In genomic region chr7:14446534-14446933, GRCm38 (mm10) we compare ENCODE assay signal across 35 mouse cellular contexts. TPM values are rescaled to one million over a fixed set of nuclear protein-coding genes. Genes with fewer than 3 reads are reported as not detected.
"Had no signal": no experiment of that assay in that cellular context is flagged by ENCODE, and none has a peak within 500 bp of the region (broad histone marks: within the 10 kb centered on the region; RNA-seq: fewer than 3 reads in every experiment).

Gene Sult2a8, minus strand, starts transcription at chr7:14446769.

- H3K36me3 ChIP-seq: embryonic facial prominence, embryonic 10.5 days; embryonic facial prominence, embryonic 12.5 days; embryonic facial prominence, embryonic 13.5 days; embryonic facial prominence, embryonic 15.5 days; forebrain, embryonic 10.5 days; forebrain, embryonic 12.5 days; forebrain, embryonic 15.5 days had no signal

- H3K4me2 ChIP-seq: embryonic facial prominence, embryonic 12.5 days; embryonic facial prominence, embryonic 13.5 days; embryonic facial prominence, embryonic 15.5 days; forebrain, embryonic 12.5 days; forebrain, embryonic 13.5 days; forebrain, embryonic 15.5 days had no signal

- H3K9ac ChIP-seq: embryonic facial prominence, embryonic 12.5 days; embryonic facial prominence, embryonic 13.5 days; embryonic facial prominence, embryonic 15.5 days; forebrain, embryonic 12.5 days; forebrain, embryonic 13.5 days; forebrain, embryonic 15.5 days; forebrain, postnatal 0 days had no signal

- DNase-seq: cerebellum, adult 9-11 months; cerebellum, postnatal 10 days; cerebellum, postnatal 14 days; cerebellum, postnatal 25 days; cerebellum, postnatal 36 days; embryo, embryonic 11 days; forebrain, postnatal 0 days; gastrocnemius, adult 2 months; gastrocnemius, postnatal 10 days; gastrocnemius, postnatal 14 days; gastrocnemius, postnatal 25 days; gastrocnemius, postnatal 36 days; heart, adult 11 months; heart, adult 18-20 months; heart, adult 2 months had no signal

- ATAC-seq: forebrain, embryonic 13.5 days; forebrain, embryonic 14.5 days; forebrain, embryonic 15.5 days; forebrain, embryonic 16.5 days; forebrain, postnatal 0 days had no signal

- H3K4me1 ChIP-seq: embryonic facial prominence, embryonic 10.5 days; embryonic facial prominence, embryonic 12.5 days; embryonic facial prominence, embryonic 13.5 days; embryonic facial prominence, embryonic 15.5 days; forebrain, embryonic 10.5 days; forebrain, embryonic 12.5 days; forebrain, embryonic 13.5 days; forebrain, embryonic 15.5 days had no signal

- H3K27me3 ChIP-seq: embryonic facial prominence, embryonic 12.5 days; embryonic facial prominence, embryonic 13.5 days; embryonic facial prominence, embryonic 15.5 days; forebrain, embryonic 12.5 days; forebrain, embryonic 13.5 days; forebrain, embryonic 15.5 days had no signal

- H3K27ac ChIP-seq: embryonic facial prominence, embryonic 10.5 days; embryonic facial prominence, embryonic 12.5 days; embryonic facial prominence, embryonic 13.5 days; embryonic facial prominence, embryonic 15.5 days; forebrain, embryonic 10.5 days; forebrain, embryonic 12.5 days; forebrain, embryonic 13.5 days; forebrain, embryonic 15.5 days; gastrocnemius, adult 2 months; heart, adult 2 months had no signal

- H3K4me3 ChIP-seq: embryonic facial prominence, embryonic 10.5 days; embryonic facial prominence, embryonic 12.5 days; embryonic facial prominence, embryonic 13.5 days; embryonic facial prominence, embryonic 15.5 days; erythroblast, embryonic 14.5 days; forebrain, embryonic 10.5 days; forebrain, embryonic 12.5 days; forebrain, embryonic 13.5 days; forebrain, embryonic 15.5 days; gastrocnemius, adult 2 months; heart, adult 2 months had no signal

RNA-seq across cellular contexts. Expression of gene Sult2a8, which starts in this region (rescaled TPM):
- total RNA-seq: common myeloid progenitor, adult 5-6 weeks; forebrain, postnatal 0 days; gastrocnemius, adult 2 months; gastrocnemius, postnatal 10 days; gastrocnemius, postnatal 14 days; gastrocnemius, postnatal 25 days; gastrocnemius, postnatal 36 days; granulocyte monocyte progenitor cell, adult 5-6 weeks; heart, adult 18-20 months; heart, adult 2 months; heart, adult 8-10 months had no signal
- polyA plus RNA-seq: cortical plate, adult 2 months; embryonic facial prominence, embryonic 10.5 days; embryonic facial prominence, embryonic 11.5 days; embryonic facial prominence, embryonic 12.5 days; embryonic facial prominence, embryonic 13.5 days; embryonic facial prominence, embryonic 14.5 days; embryonic facial prominence, embryonic 15.5 days; erythroblast, embryonic 14.5 days; forebrain, embryonic 10.5 days; forebrain, embryonic 11.5 days; forebrain, embryonic 12.5 days; forebrain, embryonic 13.5 days; forebrain, embryonic 14.5 days; forebrain, embryonic 15.5 days; forebrain, embryonic 16.5 days; forebrain, postnatal 0 days; frontal cortex, adult 2 months; gonadal fat pad, adult 2 months; heart, adult 2 months had no signal
